Mouse (Mus musculus): ENCODE results near the gene Prss8. TPM values are rescaled to one million over a fixed set of nuclear protein-coding genes. Genes with fewer than 3 reads are reported as not detected.

The Prss8 gene
- polyA plus RNA-seq, 1 experiment from 2014 or later: 3.4 TPM

DNA sequence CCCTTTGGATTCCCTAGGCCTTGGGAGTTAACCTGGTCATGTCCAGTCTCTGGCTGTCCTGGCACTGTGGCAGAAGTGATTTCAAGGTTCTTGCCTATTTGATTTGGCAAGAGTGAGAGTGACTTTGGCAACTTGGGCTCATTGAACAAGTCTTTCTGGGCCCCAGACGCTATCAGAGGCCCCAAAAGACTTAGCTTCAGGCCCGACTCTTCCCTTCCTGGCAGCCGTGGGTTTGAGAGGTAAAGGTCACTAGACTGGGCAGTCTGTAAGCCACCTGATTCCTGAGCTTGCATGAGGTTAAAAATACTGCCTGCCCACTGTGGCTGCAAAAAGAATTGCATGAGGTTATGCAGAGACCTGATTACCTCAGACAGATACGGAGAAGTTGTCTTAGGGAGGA lies 21.2 kb downstream of the Prss8 start:
- DNase-seq (ENCODE audit: low spot score): no peak

GRCm38 (mm10) chr7:127907939-127908338 lies 22.0 kb downstream of the Prss8 start:
- no peaks in the 10 kb centered on the region for H3K9me3 ChIP-seq (ENCODE audit: control insufficient read depth, low read length)
- H3K4me2 ChIP-seq (replicated peaks; ENCODE audit: low read depth, low read length): no peak overlapping the region
- H3K27ac ChIP-seq (ENCODE audit: low read depth, low read length): no peak overlapping the region
- H3K4me1 ChIP-seq (replicated peaks; ENCODE audit: control insufficient read depth, insufficient read depth, low read length): peaks cover 7% of the 10 kb centered on the region
- H3K9ac ChIP-seq (ENCODE audit: low read depth, low read length): no peak overlapping the region
- ATAC-seq (ENCODE audit: low FRiP score): no peak
- 0 out of 2 replicates have a peak, but pooled peaks cover 4% of the 10 kb centered on the region for H3K36me3 ChIP-seq (ENCODE audit: control insufficient read depth, insufficient read depth, low read length)
- DNase-seq (ENCODE audit: low spot score): no peak
- 91% methylated on average over 12 of the region's 12 CpGs for WGBS
- H3K27me3 ChIP-seq (ENCODE audit: control insufficient read depth, insufficient read depth, low read length): no peaks in the 10 kb centered on the region
- H3K4me3 ChIP-seq (ENCODE audit: low read depth, low read length): no peak overlapping the region

More for the DNA sequence above, 21.2 kb downstream of the Prss8 start:
- H3K4me2 ChIP-seq (replicated peaks; ENCODE audit: low read depth, low read length): no peak overlapping the region
- H3K27me3 ChIP-seq (ENCODE audit: control insufficient read depth, insufficient read depth, low read length): no peaks in the 10 kb centered on the region
- ATAC-seq (ENCODE audit: low FRiP score): no peak
- H3K4me3 ChIP-seq (ENCODE audit: low read depth, low read length): no peak overlapping the region
- no peak overlapping the region for H3K27ac ChIP-seq (ENCODE audit: low read depth, low read length)
- H3K4me1 ChIP-seq (replicated peaks; ENCODE audit: control insufficient read depth, insufficient read depth, low read length): peaks cover 7% of the 10 kb centered on the region
- no peaks in the 10 kb centered on the region for H3K9me3 ChIP-seq (ENCODE audit: control insufficient read depth, low read length)
- WGBS: 94% methylated on average over 4 of the region's 4 CpGs
- H3K36me3 ChIP-seq (ENCODE audit: control insufficient read depth, insufficient read depth, low read length): 0 out of 2 replicates have a peak, but pooled peaks cover 4% of the 10 kb centered on the region
- no peak overlapping the region for H3K9ac ChIP-seq (ENCODE audit: low read depth, low read length)

- Histone ChIP-seq H3K9ac (ENCODE audit: low read depth, low read length) (peak within 1 kb of the TSS; percentile 75), H3K27ac (ENCODE audit: low read depth, low read length) (peak within 1 kb of the TSS; percentile 51), H3K4me2 (replicated peaks; ENCODE audit: low read depth, low read length) (peak within 1 kb of the TSS; percentile 64), H3K4me1 (replicated peaks; ENCODE audit: control insufficient read depth, insufficient read depth, low read length) (peaks cover 7% of the 10 kb centered on the region), H3K36me3 (ENCODE audit: control insufficient read depth, insufficient read depth, low read length) (0 out of 2 replicates have a peak, but pooled peaks cover 4% of the 10 kb centered on the region), H3K9me3 (ENCODE audit: control insufficient read depth, low read length) (no peaks in the 10 kb centered on the region), H3K4me3 (ENCODE audit: low read depth, low read length) (peak within 1 kb of the TSS; percentile 73), H3K27me3 (ENCODE audit: control insufficient read depth, insufficient read depth, low read length) (no peaks in the 10 kb centered on the region)
- ATAC-seq (ENCODE audit: low FRiP score) (peak; percentile 88), DNase-seq (ENCODE audit: low spot score) (peak; percentile 85)
- WGBS: 9% methylated on average over 38 of the region's 38 CpGs
Measured at GRCm38 (mm10) chr7:127903971-127904796, 25.7 kb downstream of the Prss8 start, which contains the start of gene Bckdk. Gene Bckdk, plus strand, starts transcription at chr7:127904082.

GRCm38 (mm10) chr7:127901772-127902171 lies 28.1 kb downstream of the Prss8 start:
- no peak overlapping the region for H3K9ac ChIP-seq (ENCODE audit: low read depth, low read length)
- ATAC-seq (ENCODE audit: low FRiP score) (no peak), DNase-seq (ENCODE audit: low spot score) (no peak)
- H3K9me3 ChIP-seq (ENCODE audit: control insufficient read depth, low read length): no peaks in the 10 kb centered on the region
- H3K4me3 ChIP-seq (ENCODE audit: low read depth, low read length): no peak overlapping the region
- H3K27ac ChIP-seq (ENCODE audit: low read depth, low read length): no peak overlapping the region
- H3K36me3 ChIP-seq (ENCODE audit: control insufficient read depth, insufficient read depth, low read length): no peaks in the 10 kb centered on the region
- WGBS: 71% methylated on average over 2 of the region's 2 CpGs
- no peaks in the 10 kb centered on the region for H3K27me3 ChIP-seq (ENCODE audit: control insufficient read depth, insufficient read depth, low read length)
- peaks cover 7% of the 10 kb centered on the region for H3K4me1 ChIP-seq (replicated peaks; ENCODE audit: control insufficient read depth, insufficient read depth, low read length)
- H3K4me2 ChIP-seq (replicated peaks; ENCODE audit: low read depth, low read length): no peak overlapping the region

- no peak overlapping the region for H3K4me2 ChIP-seq (replicated peaks; ENCODE audit: low read depth, low read length)
- H3K27me3 ChIP-seq (ENCODE audit: control insufficient read depth, insufficient read depth, low read length): no peaks in the 10 kb centered on the region
- no peak overlapping the region for H3K9ac ChIP-seq (ENCODE audit: low read depth, low read length)
- no peak overlapping the region for H3K4me3 ChIP-seq (ENCODE audit: low read depth, low read length)
- no peaks in the 10 kb centered on the region for H3K9me3 ChIP-seq (ENCODE audit: control insufficient read depth, low read length)
- ATAC-seq (ENCODE audit: low FRiP score): no peak
- no peak overlapping the region for H3K27ac ChIP-seq (ENCODE audit: low read depth, low read length)
- no peak for DNase-seq (ENCODE audit: low spot score)
- no peaks in the 10 kb centered on the region for H3K36me3 ChIP-seq (ENCODE audit: control insufficient read depth, insufficient read depth, low read length)
- H3K4me1 ChIP-seq (replicated peaks; ENCODE audit: control insufficient read depth, insufficient read depth, low read length): peaks cover 7% of the 10 kb centered on the region
- 49% methylated on average over 7 of the region's 7 CpGs for WGBS
Measured at GRCm38 (mm10) chr7:127899997-127900396, 29.9 kb downstream of the Prss8 start.

DNA sequence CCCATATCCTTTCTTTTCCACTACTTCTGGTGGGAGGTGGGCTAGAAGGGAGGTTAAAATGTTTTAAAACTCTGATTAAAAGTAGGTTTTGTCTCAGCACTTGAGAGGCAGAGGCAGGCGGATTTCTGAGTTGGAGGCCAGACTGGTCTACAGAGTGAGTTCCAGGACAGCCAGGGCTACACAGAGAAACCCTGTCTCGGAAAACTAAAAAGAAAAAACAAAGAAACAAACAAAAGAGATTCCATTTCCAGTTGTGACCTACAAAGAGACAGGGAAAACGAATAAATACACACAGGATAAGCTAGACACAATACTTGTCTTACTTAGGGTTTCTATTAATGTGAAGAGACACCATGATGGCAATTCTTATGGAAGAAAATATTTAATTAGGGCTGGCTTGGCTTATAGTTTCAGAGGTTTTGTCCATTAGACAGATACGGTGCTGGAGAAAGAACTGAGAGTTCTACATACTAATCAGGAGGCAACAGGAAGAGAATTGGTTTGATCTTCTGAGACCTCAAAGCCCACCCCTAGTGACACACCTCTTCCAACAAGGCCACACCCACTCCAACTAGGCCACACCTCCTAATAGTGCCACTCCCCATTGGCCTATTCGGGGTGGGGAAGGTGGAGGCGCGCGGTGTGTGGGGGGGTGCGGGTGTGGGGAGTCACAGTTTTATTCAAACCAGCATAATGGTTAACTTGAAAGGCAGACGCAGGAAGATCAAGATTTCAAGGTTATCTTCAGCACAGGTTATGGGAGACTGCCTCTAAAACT lies 31.5 kb downstream of the Prss8 start:
- Histone ChIP-seq H3K9ac (ENCODE audit: low read depth, low read length) (no peak overlapping the region), H3K4me1 (replicated peaks; ENCODE audit: control insufficient read depth, insufficient read depth, low read length) (no peaks in the 10 kb centered on the region; the same call in 1 of the 2 replicates), H3K27me3 (ENCODE audit: control insufficient read depth, insufficient read depth, low read length) (no peaks in the 10 kb centered on the region), H3K4me3 (ENCODE audit: low read depth, low read length) (no peak overlapping the region), H3K9me3 (ENCODE audit: control insufficient read depth, low read length) (no peaks in the 10 kb centered on the region), H3K4me2 (replicated peaks; ENCODE audit: low read depth, low read length) (no peak overlapping the region), H3K27ac (ENCODE audit: low read depth, low read length) (no peak overlapping the region), H3K36me3 (ENCODE audit: control insufficient read depth, insufficient read depth, low read length) (no peaks in the 10 kb centered on the region)
- WGBS: 35% methylated on average over 10 of the region's 10 CpGs
- no peak for DNase-seq (ENCODE audit: low spot score)
- no peak for ATAC-seq (ENCODE audit: low FRiP score)

DNA sequence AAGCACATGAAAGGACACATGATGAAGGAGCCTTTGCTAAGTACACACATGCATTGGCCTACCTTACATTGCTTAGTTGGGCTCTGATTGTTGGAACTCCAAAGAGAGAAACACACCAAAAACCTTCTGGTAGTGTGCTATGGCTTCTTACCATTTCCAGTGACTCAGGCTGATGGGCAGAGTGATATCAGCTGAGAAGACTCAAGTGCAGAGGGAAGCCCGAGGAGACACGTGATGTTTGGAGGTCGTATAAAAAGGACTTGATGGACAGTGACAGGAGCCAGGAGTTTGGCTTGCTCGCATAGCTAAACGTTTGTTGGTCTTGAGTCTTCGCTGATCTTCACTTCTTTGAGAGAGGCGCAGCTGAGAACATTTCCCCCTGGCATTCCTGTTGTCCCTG lies 32.4 kb downstream of the Prss8 start:
- Histone ChIP-seq H3K4me3 (ENCODE audit: low read depth, low read length) (no peak overlapping the region), H3K36me3 (ENCODE audit: control insufficient read depth, insufficient read depth, low read length) (no peaks in the 10 kb centered on the region), H3K4me1 (replicated peaks; ENCODE audit: control insufficient read depth, insufficient read depth, low read length) (no peaks in the 10 kb centered on the region; the same call in 1 of the 2 replicates), H3K9me3 (ENCODE audit: control insufficient read depth, low read length) (no peaks in the 10 kb centered on the region), H3K27me3 (ENCODE audit: control insufficient read depth, insufficient read depth, low read length) (no peaks in the 10 kb centered on the region), H3K27ac (ENCODE audit: low read depth, low read length) (no peak overlapping the region), H3K9ac (ENCODE audit: low read depth, low read length) (no peak overlapping the region), H3K4me2 (replicated peaks; ENCODE audit: low read depth, low read length) (no peak overlapping the region)
- no peak for ATAC-seq (ENCODE audit: low FRiP score)
- no peak for DNase-seq (ENCODE audit: low spot score)
- WGBS: 88% methylated on average over 7 of the region's 7 CpGs

DNA sequence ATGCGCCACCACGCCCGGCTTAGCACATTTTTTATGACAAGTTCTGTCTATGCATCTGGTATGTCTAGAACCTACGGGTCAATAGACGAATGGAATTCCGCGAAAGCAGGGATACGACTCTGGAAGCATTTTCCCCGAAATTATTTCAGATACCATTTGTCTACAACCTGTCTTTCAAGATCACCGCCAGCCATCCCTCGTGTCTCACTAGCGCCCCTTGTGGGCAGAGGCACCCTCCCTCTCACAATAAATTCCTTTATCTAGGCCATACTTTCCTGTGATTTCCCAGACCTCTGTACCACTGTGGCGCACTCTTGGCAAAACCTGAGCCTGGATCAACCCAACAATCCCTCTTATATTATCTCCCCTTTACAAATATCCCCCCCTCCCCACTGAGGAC lies 33.5 kb downstream of the Prss8 start:
- Histone ChIP-seq H3K27me3 (ENCODE audit: control insufficient read depth, insufficient read depth, low read length) (no peaks in the 10 kb centered on the region), H3K4me1 (replicated peaks; ENCODE audit: control insufficient read depth, insufficient read depth, low read length) (no peaks in the 10 kb centered on the region; the same call in 1 of the 2 replicates), H3K36me3 (ENCODE audit: control insufficient read depth, insufficient read depth, low read length) (no peaks in the 10 kb centered on the region), H3K9ac (ENCODE audit: low read depth, low read length) (no peak overlapping the region), H3K4me2 (replicated peaks; ENCODE audit: low read depth, low read length) (no peak overlapping the region), H3K27ac (ENCODE audit: low read depth, low read length) (no peak overlapping the region), H3K4me3 (ENCODE audit: low read depth, low read length) (no peak overlapping the region), H3K9me3 (ENCODE audit: control insufficient read depth, low read length) (no peaks in the 10 kb centered on the region)
- peak; percentile 66 for DNase-seq (ENCODE audit: low spot score)
- WGBS: 59% methylated on average over 13 of the region's 13 CpGs
- ATAC-seq (ENCODE audit: low FRiP score): no peak
